ENCODE assay signal across 8 mouse cellular contexts in the genomic region with DNA sequence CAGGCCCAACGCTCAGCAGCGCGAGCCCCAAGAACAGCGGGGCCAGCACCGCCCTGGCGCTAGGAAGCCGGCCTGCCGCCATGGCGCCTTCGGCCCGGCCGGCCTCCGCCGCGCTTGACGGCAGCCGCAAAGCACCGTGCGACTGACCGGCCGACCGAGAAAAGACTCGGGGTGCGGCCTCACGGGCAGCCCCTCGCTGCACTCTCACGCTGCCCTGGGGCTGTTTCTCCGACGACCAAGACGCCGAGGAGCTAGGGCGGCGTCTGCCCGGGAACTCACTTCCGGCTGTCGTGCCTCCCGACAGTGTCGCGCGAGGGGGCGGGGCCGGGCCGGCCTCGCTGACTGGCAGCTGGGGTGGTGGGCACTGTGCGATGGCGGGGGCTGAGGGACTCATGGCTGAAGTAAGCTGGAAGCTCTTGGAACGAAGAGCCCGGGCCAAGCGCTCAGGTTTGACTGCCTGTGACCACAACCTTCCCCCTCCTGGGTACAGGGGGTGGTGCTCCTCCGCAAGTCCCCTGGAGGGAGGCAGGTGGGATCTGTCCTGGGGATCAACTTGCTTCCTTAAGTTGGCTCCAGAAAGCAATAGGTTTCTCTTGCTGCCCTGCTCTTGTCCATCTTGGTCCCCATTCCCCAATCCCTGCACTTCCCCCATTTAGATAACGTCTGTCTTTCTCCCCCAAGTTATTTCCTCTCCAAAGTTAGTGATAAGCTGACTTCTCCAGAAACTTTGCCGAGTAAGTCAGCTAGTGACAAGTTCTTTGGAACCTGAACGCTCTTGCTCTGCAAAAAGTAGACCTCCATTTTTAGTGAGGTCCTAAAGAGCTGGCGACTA. TPM values are rescaled to one million over a fixed set of nuclear protein-coding genes. Genes with fewer than 3 reads are reported as not detected.
DNase-seq lines count a peak whose midpoint lies in the region; ATAC-seq lines count a peak whose summit lies in the region.

Itfg1 (minus strand) TSS at position 265 of the 832 bp plus-strand sequence.
Phkb (plus strand) TSS at position 303 of the 832 bp plus-strand sequence.

- intact Hi-C loops in gastrocnemius, postnatal 14 days (cut with DNase I; ENCODE audit: low total_unique reads), result no loop called here
- intact Hi-C loops in left cerebral cortex, postnatal 10 days (cut with DNase I), result loop anchor here (5.0 kb wide), 1 partner anchor 696 kb away; no protein-coding TSS in a partner anchor

- peak; percentile 80 for ATAC-seq in inflammation-experienced regulatory T-cells, adult 6 months
- peak; percentile 81 for ATAC-seq in megakaryocyte-erythroid progenitor cell, adult 5-6 weeks (replicated peaks; ENCODE audit: low FRiP score, low TSS enrichment, poor library complexity, severe bottlenecking)

- DNase-seq in adipocyte (ENCODE audit: low spot score), result peak; percentile 86
- peak; percentile 91 for DNase-seq in embryo, embryonic 10 days (ENCODE audit: low spot score)
- peak; percentile 91 for DNase-seq in gastrocnemius, postnatal 14 days
- DNase-seq in left cerebral cortex, postnatal 10 days (ENCODE audit: extremely low spot score in 1 of 2, low spot score in 2 of 2), result peak; percentile 73 to 96
- peak; percentile 92 for DNase-seq in right cerebral cortex, postnatal 25 days
- peak; percentile 88 to 89 for DNase-seq in urinary bladder, postnatal 4 days (ENCODE audit: low spot score in 2 of 2)

RNA-seq across cellular contexts. Expression of gene Itfg1, which starts in this region (rescaled TPM):
- 10 to 100 TPM; 32.3 to 33.0 TPM for total RNA-seq in gastrocnemius, postnatal 14 days (2021)
- 10 to 100 TPM; 18.5 to 25.7 (median 21.1) TPM for polyA plus RNA-seq in inflammation-experienced regulatory T-cells, adult 6 months (2017; shearing (Covaris generic))
- 100 to 1,000 TPM; 211 to 212 TPM for total RNA-seq in left cerebral cortex, postnatal 10 days (2021)
- 24.6 and 29.0 TPM in 2 replicates for total RNA-seq in megakaryocyte-erythroid progenitor cell, adult 5-6 weeks (2014; fragmentation: Nextera tagmentation)
- 22.3 and 28.3 TPM in 2 replicates for total RNA-seq in megakaryocyte-erythroid progenitor cell, adult 5-6 weeks (2017)

RNA-seq across cellular contexts. Expression of gene Phkb, which starts in this region (rescaled TPM):
- total RNA-seq in gastrocnemius, postnatal 14 days (2021), result 100 to 1,000 TPM; 115 to 142 TPM
- 10 to 100 TPM; 19.7 to 26.9 (median 23.9) TPM for polyA plus RNA-seq in inflammation-experienced regulatory T-cells, adult 6 months (2017; shearing (Covaris generic))
- total RNA-seq in left cerebral cortex, postnatal 10 days (2021), result 10 to 100 TPM; 23.9 to 30.8 TPM
- total RNA-seq in megakaryocyte-erythroid progenitor cell, adult 5-6 weeks (2014; fragmentation: Nextera tagmentation), result 30.3 and 33.2 TPM in 2 replicates
- total RNA-seq in megakaryocyte-erythroid progenitor cell, adult 5-6 weeks (2017), result 14.2 and 20.6 TPM in 2 replicates

Comparison
In these comparisons a context has a peak if more than half of its experiments do, and no peak if none do; other contexts are left out.
1. Peak in every context shown above with its lines: DNase-seq and ATAC-seq.
2. RNA of gene Itfg1 (total RNA-seq): 211 to 212 TPM in left cerebral cortex, postnatal 10 days; 32.3 to 33.0 TPM in gastrocnemius, postnatal 14 days and 22.3 to 29.0 TPM in megakaryocyte-erythroid progenitor cell, adult 5-6 weeks; every median in the first group is over 4 times any median in the second.